Mouse (Mus musculus): ENCODE results near the gene Sypl.

DNA sequence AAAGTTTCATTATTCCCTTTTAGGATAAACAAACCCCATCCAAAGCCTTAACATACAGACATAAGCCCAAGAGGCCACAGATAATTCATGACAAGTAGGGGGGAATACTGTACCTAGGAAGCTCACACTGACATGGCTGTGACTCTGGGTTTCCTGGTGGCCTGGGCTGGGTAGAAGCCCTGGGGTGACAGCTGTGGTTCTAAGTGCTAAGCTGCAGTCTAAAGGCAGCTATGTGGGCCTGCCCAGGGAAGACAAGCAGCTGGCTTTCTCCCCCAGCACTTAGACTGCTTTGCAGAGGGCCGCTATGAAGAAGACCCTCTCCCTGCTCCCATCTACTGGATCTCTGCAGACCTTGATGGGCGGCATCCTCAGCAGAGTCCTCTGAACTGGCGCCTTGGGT, 25.5 kb upstream of the Sypl start:
- TF ChIP-seq GATA1 (IDR thresholded peaks at IDR 0.05; ENCODE audit: borderline replicate concordance, low read length) (no peak), CTCF (IDR thresholded peaks at IDR 0.05; ENCODE audit: low read depth, low read length) (no peak), TAL1 (conservative IDR thresholded peaks at IDR 0.05; ENCODE audit: low read depth, low read length) (no peak), GATA2 (IDR thresholded peaks at IDR 0.05; ENCODE audit: borderline replicate concordance, low read depth, low read length) (no peak), POLR2AphosphoS5 (IDR thresholded peaks at IDR 0.05; ENCODE audit: insufficient replicate concordance, low read depth, low read length) (no peak)

Data from G1E (cell line).